Mouse (Mus musculus): ENCODE measurements around the gene Senp6.
"Not testable (repeated sequence)": the region's sequence is repeated elsewhere in the genome, so short reads cannot be mapped to it uniquely, and the experiment has no call there.

Senp6 gene

GRCm38 (mm10) chr9:80074949-80075348 lies 8.2 kb downstream of the Senp6 start:
- DNase-seq (ENCODE audit: low spot score), result no peak

- no peak for DNase-seq (ENCODE audit: low spot score)
Measured at GRCm38 (mm10) chr9:80080941-80081340, 14.2 kb downstream of the Senp6 start.

GRCm38 (mm10) chr9:80084429-80085092 lies 17.9 kb downstream of the Senp6 start:
- no peak for DNase-seq (ENCODE audit: low spot score)

- DNase-seq (ENCODE audit: low spot score), result no peak
Measured at GRCm38 (mm10) chr9:80085665-80086064, 19.0 kb downstream of the Senp6 start.

- DNase-seq (ENCODE audit: low spot score), result not testable (repeated sequence)
Measured at GRCm38 (mm10) chr9:80086272-80086966, 19.7 kb downstream of the Senp6 start.

GRCm38 (mm10) chr9:80089409-80089808 lies 22.7 kb downstream of the Senp6 start:
- DNase-seq (ENCODE audit: low spot score), result no peak

- no peak for DNase-seq (ENCODE audit: low spot score)
Measured at GRCm38 (mm10) chr9:80096325-80096724, 29.6 kb downstream of the Senp6 start.

GRCm38 (mm10) chr9:80145992-80146587 lies 79.4 kb downstream of the Senp6 start:
- DNase-seq (ENCODE audit: low spot score), result no peak

GRCm38 (mm10) chr9:80149594-80149993 lies 82.9 kb downstream of the Senp6 start:
- no peak for DNase-seq (ENCODE audit: low spot score)

GRCm38 (mm10) chr9:80155277-80155676 lies 88.6 kb downstream of the Senp6 start:
- peak; percentile 29 for DNase-seq (ENCODE audit: low spot score)

- no peak for DNase-seq (ENCODE audit: low spot score)
Measured at GRCm38 (mm10) chr9:80156780-80157179, 90.1 kb downstream of the Senp6 start.

- no peak for DNase-seq (ENCODE audit: low spot score)
Measured at GRCm38 (mm10) chr9:80157840-80158465, 91.2 kb downstream of the Senp6 start.

GRCm38 (mm10) chr9:80158937-80159336 lies 92.2 kb downstream of the Senp6 start:
- no peak for DNase-seq (ENCODE audit: low spot score)

- DNase-seq (ENCODE audit: low spot score), result no peak
Measured at GRCm38 (mm10) chr9:80161451-80161850, 94.7 kb downstream of the Senp6 start.

GRCm38 (mm10) chr9:80163126-80163723 lies 96.5 kb downstream of the Senp6 start:
- no peak for DNase-seq (ENCODE audit: low spot score)

GRCm38 (mm10) chr9:80164191-80164590 lies 97.5 kb downstream of the Senp6 start:
- DNase-seq (ENCODE audit: low spot score), result no peak

- DNase-seq (ENCODE audit: low spot score), result peak; percentile 96
Measured at GRCm38 (mm10) chr9:80164611-80165474, 98.1 kb downstream of the Senp6 start, which contains the start of gene Myo6. Myo6 (plus strand) TSS chr9:80165031.

- no peak for DNase-seq (ENCODE audit: low spot score)
Measured at GRCm38 (mm10) chr9:80165690-80166089, 99.0 kb downstream of the Senp6 start.

GRCm38 (mm10) chr9:80166425-80166824 lies 99.7 kb downstream of the Senp6 start:
- DNase-seq (ENCODE audit: low spot score), result no peak

GRCm38 (mm10) chr9:80167089-80167488 lies 100.4 kb downstream of the Senp6 start:
- no peak for DNase-seq (ENCODE audit: low spot score)

- no peak for DNase-seq (ENCODE audit: low spot score)
Measured at GRCm38 (mm10) chr9:80169551-80169950, 102.8 kb downstream of the Senp6 start.
